Comparison of ENCODE assay signal across 15 mouse cellular contexts in genomic region chr7:25784808-25785207, GRCm38 (mm10).
"Had no signal": no experiment of that assay in that cellular context is flagged by ENCODE, and none has a peak within 500 bp of the region (broad histone marks: within the 10 kb centered on the region; RNA-seq: fewer than 3 reads in every experiment).

No protein-coding gene starts in this region.

- H3K4me2 ChIP-seq: lung, embryonic 14.5 days; midbrain, embryonic 12.5 days; neural tube, embryonic 12.5 days; stomach, embryonic 15.5 days had no signal

- DNase-seq: lung, adult 18-20 months; lung, embryonic 14.5 days; lung, postnatal 10 days; lung, postnatal 4 days; midbrain, embryonic 14.5 days; right cerebral cortex, postnatal 14 days; thymus, adult 2 months; thymus, postnatal 25 days; thymus, postnatal 4 days had no signal

- H3K9me3 ChIP-seq: midbrain, embryonic 10.5 days; midbrain, embryonic 12.5 days; neural tube, embryonic 12.5 days; stomach, embryonic 15.5 days had no signal

- H3K4me3 ChIP-seq: midbrain, embryonic 10.5 days; midbrain, embryonic 12.5 days; neural tube, embryonic 12.5 days; stomach, embryonic 15.5 days had no signal

- H3K27ac ChIP-seq: midbrain, embryonic 12.5 days; neural tube, embryonic 12.5 days; stomach, embryonic 15.5 days; stomach, postnatal 0 days had no signal

- H3K27me3 ChIP-seq: midbrain, embryonic 12.5 days; stomach, embryonic 15.5 days had no signal

- H3K9ac ChIP-seq: lung, embryonic 14.5 days; midbrain, embryonic 12.5 days; neural tube, embryonic 12.5 days; stomach, embryonic 15.5 days had no signal

- ATAC-seq: midbrain, embryonic 16.5 days had no signal

- H3K36me3 ChIP-seq: midbrain, embryonic 10.5 days; midbrain, embryonic 12.5 days; neural tube, embryonic 12.5 days; stomach, embryonic 15.5 days had no signal
